Mouse (Mus musculus) heart, postnatal 0 days (tissue): ENCODE data around the gene Cux1.

Experiments
- CTCF ChIP-seq: IDR thresholded peaks from 2 replicates; pipeline ENCODE4 v1.5.1; 2016; ENCODE audit warnings: antibody characterized with exemption, control low read depth, low read depth
- EP300 ChIP-seq: IDR thresholded peaks from 2 replicates; pipeline ENCODE4 v1.6.1; 2016; ENCODE audit warnings: antibody characterized with exemption, low read depth

DNA sequence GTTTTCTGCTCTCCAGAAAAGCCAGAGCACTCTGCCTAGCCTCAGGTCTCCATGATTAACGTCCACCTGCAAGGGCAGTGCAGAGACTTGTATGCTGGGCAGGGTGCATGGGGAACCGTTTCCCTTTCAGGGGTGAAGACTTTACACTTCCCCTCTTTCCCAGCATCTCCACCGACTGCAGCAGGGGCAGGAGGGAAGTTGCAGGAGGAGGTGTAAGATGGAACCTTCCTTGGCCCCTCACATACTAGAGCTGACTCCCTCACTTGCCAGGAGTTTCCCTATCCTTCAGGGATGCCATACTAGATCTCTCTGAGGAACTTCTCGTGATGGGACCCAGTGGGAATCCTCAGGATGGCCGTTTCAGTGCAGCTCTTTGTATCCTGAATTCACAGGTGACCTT lies 356.7 kb downstream of the Cux1 start:
- TF ChIP-seq CTCF (no peak), EP300 (no peak)
